Mouse (Mus musculus) kidney, embryonic 15.5 days (tissue): ENCODE measurements around the gene Btbd10. TPM values are rescaled to one million over a fixed set of nuclear protein-coding genes. Genes with fewer than 3 reads are reported as not detected.

Experiments
- ATAC-seq: fragments of 200-750 bp; cut with Nextera tagmentation; replicated peaks from 2 replicates; pipeline ENCODE4 v1.8.0; 2017; ENCODE audit warnings: moderate TSS enrichment; ENCODE audit not compliant: low FRiP score
- H3K27ac ChIP-seq: fragments of 300-500 bp; sonication (generic); 2 replicates; pipeline ENCODE4 v1.5.1; 2015; ENCODE audit warnings: mild to moderate bottlenecking, inconsistent platforms
- H3K27me3 ChIP-seq: fragments of 300-500 bp; sonication (generic); 2 replicates; pipeline ENCODE4 v1.6.1; 2015; ENCODE audit warnings: inconsistent platforms
- H3K36me3 ChIP-seq: fragments of 300-500 bp; sonication (generic); 2 replicates; pipeline ENCODE4 v1.6.1; 2015; ENCODE audit warnings: inconsistent platforms
- H3K4me1 ChIP-seq: fragments of 300-500 bp; sonication (generic); 2 replicates; pipeline ENCODE4 v1.6.1; 2015; ENCODE audit warnings: inconsistent platforms
- H3K4me2 ChIP-seq: fragments of 300-500 bp; sonication (generic); 2 replicates; pipeline ENCODE4 v1.6.1; 2015; ENCODE audit warnings: moderate library complexity, mild to moderate bottlenecking, inconsistent platforms
- H3K4me3 ChIP-seq: fragments of 300-500 bp; sonication (generic); replicated peaks from 2 replicates; pipeline ENCODE4 v1.5.1; 2015; ENCODE audit warnings: mild to moderate bottlenecking, inconsistent platforms
- H3K9ac ChIP-seq: fragments of 300-500 bp; sonication (generic); 2 replicates; pipeline ENCODE4 v1.6.1; 2015; ENCODE audit warnings: mild to moderate bottlenecking, inconsistent platforms
- H3K9me3 ChIP-seq: fragments of 300-500 bp; sonication (generic); replicated peaks from 2 replicates; pipeline ENCODE4 v1.6.1; 2016; ENCODE audit warnings: inconsistent platforms
- WGBS: fragments of 180-500 bp; shearing (Covaris S2); methylation state at CpG from one replicate; pipeline ENCODE4 v1.1.7; 2015; ENCODE audit warnings: mixed read lengths; 5-methylcytosine and 5-hydroxymethylcytosine counted together
- polyA plus RNA-seq: library from polyadenylated mRNA; unstranded; fragments of >200 nt; fragmentation: Nextera tagmentation; extraction: Ambion mirVana; gene quantifications from 2 replicates; pipeline ENCODE4 v1.2.1, GENCODE M21; 2015

Gene Btbd10
- polyA plus RNA-seq, 1 experiment from 2014 or later = 21.9 TPM

GRCm38 (mm10) chr7:113367440-113367839, 1.8 kb downstream of the Btbd10 start:
- Histone ChIP-seq H3K4me3 (no peak overlapping the region), H3K4me2 (no peak overlapping the region), H3K36me3 (0 out of 2 replicates have a peak, but pooled peaks cover 2% of the 10 kb centered on the region), H3K27ac (no peak overlapping the region), H3K9me3 (no peaks in the 10 kb centered on the region), H3K9ac (no peak overlapping the region), H3K4me1 (peaks cover 14% of the 10 kb centered on the region), H3K27me3 (no peaks in the 10 kb centered on the region; the same call in 1 of the 2 replicates)
- WGBS = 89% methylated on average over 4 of the region's 4 CpGs
- no peak for ATAC-seq

- 83% methylated on average over 1 of the region's 1 CpGs for WGBS
- ATAC-seq = no peak
- H3K9ac ChIP-seq = no peak overlapping the region
- no peaks in the 10 kb centered on the region for H3K9me3 ChIP-seq
- H3K27ac ChIP-seq = no peak overlapping the region
- H3K4me3 ChIP-seq = no peak overlapping the region
- H3K4me1 ChIP-seq = no peaks in the 10 kb centered on the region
- H3K4me2 ChIP-seq = no peak overlapping the region
- no peaks in the 10 kb centered on the region for H3K36me3 ChIP-seq
- no peaks in the 10 kb centered on the region for H3K27me3 ChIP-seq
These were observed 20.1 kb downstream of the Btbd10 start for GRCm38 (mm10) chr7:113349089-113349488.

- ATAC-seq = no peak
- H3K4me2 ChIP-seq = no peak overlapping the region
- H3K4me1 ChIP-seq = no peaks in the 10 kb centered on the region
- no peak overlapping the region for H3K4me3 ChIP-seq
- H3K9ac ChIP-seq = no peak overlapping the region
- H3K9me3 ChIP-seq = no peaks in the 10 kb centered on the region
- 97% methylated on average over 2 of the region's 2 CpGs for WGBS
- H3K36me3 ChIP-seq = no peaks in the 10 kb centered on the region
- H3K27me3 ChIP-seq = no peaks in the 10 kb centered on the region
- H3K27ac ChIP-seq = no peak overlapping the region
These were observed 21.5 kb downstream of the Btbd10 start for GRCm38 (mm10) chr7:113347694-113348093.

GRCm38 (mm10) chr7:113347271-113347670, 21.9 kb downstream of the Btbd10 start:
- no peak overlapping the region for H3K4me2 ChIP-seq
- WGBS = 36% methylated on average over 4 of the region's 4 CpGs
- no peaks in the 10 kb centered on the region for H3K9me3 ChIP-seq
- no peak overlapping the region for H3K4me3 ChIP-seq
- no peak overlapping the region for H3K9ac ChIP-seq
- H3K27ac ChIP-seq = no peak overlapping the region
- no peak for ATAC-seq
- no peaks in the 10 kb centered on the region for H3K27me3 ChIP-seq
- H3K4me1 ChIP-seq = no peaks in the 10 kb centered on the region
- H3K36me3 ChIP-seq = no peaks in the 10 kb centered on the region

GRCm38 (mm10) chr7:113335250-113335649, 33.9 kb downstream of the Btbd10 start:
- Histone ChIP-seq H3K4me3 (no peak overlapping the region), H3K9ac (no peak overlapping the region), H3K4me2 (no peak overlapping the region), H3K27ac (no peak overlapping the region), H3K9me3 (no peaks in the 10 kb centered on the region), H3K27me3 (no peaks in the 10 kb centered on the region), H3K36me3 (0 out of 2 replicates have a peak, but pooled peaks cover 2% of the 10 kb centered on the region), H3K4me1 (no peaks in the 10 kb centered on the region)
- ATAC-seq = no peak
- 77% methylated on average over 8 of the region's 8 CpGs for WGBS

GRCm38 (mm10) chr7:113334036-113334435, 35.2 kb downstream of the Btbd10 start:
- Histone ChIP-seq H3K4me1 (no peaks in the 10 kb centered on the region), H3K9me3 (no peaks in the 10 kb centered on the region), H3K4me3 (no peak overlapping the region), H3K27ac (no peak overlapping the region), H3K27me3 (no peaks in the 10 kb centered on the region), H3K4me2 (no peak overlapping the region), H3K9ac (no peak overlapping the region), H3K36me3 (0 out of 2 replicates have a peak, but pooled peaks cover 2% of the 10 kb centered on the region)
- no peak for ATAC-seq

GRCm38 (mm10) chr7:113320128-113320527, 49.1 kb downstream of the Btbd10 start:
- H3K36me3 ChIP-seq = peaks cover 26% of the 10 kb centered on the region
- no peaks in the 10 kb centered on the region for H3K4me1 ChIP-seq
- no peak for ATAC-seq
- 78% methylated on average over 1 of the region's 1 CpGs for WGBS
- H3K27ac ChIP-seq = no peak overlapping the region
- no peak overlapping the region for H3K4me3 ChIP-seq
- no peak overlapping the region for H3K9ac ChIP-seq
- no peaks in the 10 kb centered on the region for H3K9me3 ChIP-seq
- H3K27me3 ChIP-seq = no peaks in the 10 kb centered on the region
- H3K4me2 ChIP-seq = no peak overlapping the region

GRCm38 (mm10) chr7:113311784-113312183, 57.4 kb downstream of the Btbd10 start:
- Histone ChIP-seq H3K4me2 (no peak overlapping the region), H3K9ac (no peak overlapping the region), H3K36me3 (peaks cover 14% of the 10 kb centered on the region), H3K27me3 (no peaks in the 10 kb centered on the region), H3K27ac (no peak overlapping the region), H3K9me3 (no peaks in the 10 kb centered on the region), H3K4me1 (no peaks in the 10 kb centered on the region), H3K4me3 (no peak overlapping the region)
- ATAC-seq = no peak
- WGBS = 16% methylated on average over 2 of the region's 2 CpGs

- Histone ChIP-seq H3K9me3 (no peaks in the 10 kb centered on the region), H3K4me2 (no peak overlapping the region), H3K4me3 (no peak overlapping the region), H3K9ac (no peak overlapping the region), H3K36me3 (peaks cover 4% of the 10 kb centered on the region; the same call in 1 of the 2 replicates), H3K27ac (no peak overlapping the region), H3K27me3 (no peaks in the 10 kb centered on the region), H3K4me1 (no peaks in the 10 kb centered on the region)
- 72% methylated on average over 3 of the region's 3 CpGs for WGBS
- ATAC-seq = no peak
These were observed 59.1 kb downstream of the Btbd10 start for GRCm38 (mm10) chr7:113310136-113310535.

GRCm38 (mm10) chr7:113297813-113298212, 71.4 kb downstream of the Btbd10 start:
- 89% methylated on average over 4 of the region's 4 CpGs for WGBS
- Histone ChIP-seq H3K9me3 (no peaks in the 10 kb centered on the region), H3K4me1 (peaks cover 9% of the 10 kb centered on the region), H3K4me2 (no peak overlapping the region), H3K27me3 (no peaks in the 10 kb centered on the region), H3K27ac (no peak overlapping the region), H3K9ac (no peak overlapping the region), H3K4me3 (no peak overlapping the region), H3K36me3 (peaks cover 13% of the 10 kb centered on the region)
- no peak for ATAC-seq

GRCm38 (mm10) chr7:113295077-113295890, 73.9 kb downstream of the Btbd10 start:
- 33% methylated on average over 17 of the region's 17 CpGs for WGBS
- H3K36me3 ChIP-seq = peaks cover 7% of the 10 kb centered on the region
- H3K27me3 ChIP-seq = no peaks in the 10 kb centered on the region
- H3K27ac ChIP-seq = no peak overlapping the region
- no peaks in the 10 kb centered on the region for H3K9me3 ChIP-seq
- no peak overlapping the region for H3K9ac ChIP-seq
- 0 out of 2 replicates have a peak, but pooled peaks have one; percentile 62 for ATAC-seq
- peak overlapping the region; percentile 39 for H3K4me2 ChIP-seq
- no peak overlapping the region for H3K4me3 ChIP-seq
- H3K4me1 ChIP-seq = peaks cover 9% of the 10 kb centered on the region

- Histone ChIP-seq H3K4me2 (no peak overlapping the region), H3K4me3 (no peak overlapping the region), H3K4me1 (peaks cover 9% of the 10 kb centered on the region), H3K27ac (no peak overlapping the region), H3K27me3 (no peaks in the 10 kb centered on the region), H3K9me3 (no peaks in the 10 kb centered on the region), H3K36me3 (peaks cover 7% of the 10 kb centered on the region), H3K9ac (no peak overlapping the region)
- ATAC-seq = no peak
- WGBS = 88% methylated on average over 6 of the region's 6 CpGs
These were observed 74.6 kb downstream of the Btbd10 start for GRCm38 (mm10) chr7:113294598-113294997.
